Mouse (Mus musculus): Measurements from ENCODE around the gene Ptpn7. TPM values are rescaled to one million over a fixed set of nuclear protein-coding genes. Genes with fewer than 3 reads are reported as not detected.
"Not testable (repeated sequence)": the region's sequence is repeated elsewhere in the genome, so short reads cannot be mapped to it uniquely, and the experiment has no call there.

The Ptpn7 gene
- polyA plus RNA-seq, 2 experiments, result 3.1 to 3.6 TPM

GRCm38 (mm10) chr1:135189186-135189585 lies 56.7 kb downstream of the Ptpn7 start:
- no peaks in the 10 kb centered on the region for H3K9me3 ChIP-seq (ENCODE audit: control insufficient read depth, low read length)
- TF ChIP-seq POLR2A (IDR thresholded peaks at IDR 0.05; ENCODE audit: borderline replicate concordance, extremely low read depth, insufficient read depth, insufficient read length), result no peak
- H3K4me1 ChIP-seq (ENCODE audit: control insufficient read depth, insufficient read depth, low read length), result no peaks in the 10 kb centered on the region
- no peak overlapping the region for H3K4me3 ChIP-seq (replicated peaks; ENCODE audit: low read length)
- H3K4me2 ChIP-seq (replicated peaks; ENCODE audit: low read depth, low read length, severe bottlenecking), result no peak overlapping the region
- no peak overlapping the region for H3K27ac ChIP-seq (replicated peaks; ENCODE audit: low read depth, low read length)
- H3K36me3 ChIP-seq (ENCODE audit: control insufficient read depth, insufficient read depth, low read length), result no peaks in the 10 kb centered on the region
- ATAC-seq (ENCODE audit: low FRiP score, low read depth), result no peak
- no peak for DNase-seq (ENCODE audit: low spot score)
- no peak overlapping the region for H3K9ac ChIP-seq (ENCODE audit: low read depth, low read length, severe bottlenecking)
- 88% methylated on average over 4 of the region's 4 CpGs for WGBS
- H3K27me3 ChIP-seq (ENCODE audit: control insufficient read depth, insufficient read depth, low read length), result no peaks in the 10 kb centered on the region

GRCm38 (mm10) chr1:135194335-135194734 lies 61.8 kb downstream of the Ptpn7 start:
- H3K4me1 ChIP-seq (ENCODE audit: control insufficient read depth, insufficient read depth, low read length); H3K4me3 ChIP-seq (replicated peaks; ENCODE audit: low read length); H3K36me3 ChIP-seq (ENCODE audit: control insufficient read depth, insufficient read depth, low read length); H3K9ac ChIP-seq (ENCODE audit: low read depth, low read length, severe bottlenecking); H3K27me3 ChIP-seq (ENCODE audit: control insufficient read depth, insufficient read depth, low read length); H3K9me3 ChIP-seq (ENCODE audit: control insufficient read depth, low read length); DNase-seq (ENCODE audit: low spot score); H3K4me2 ChIP-seq (replicated peaks; ENCODE audit: low read depth, low read length, severe bottlenecking); ATAC-seq (ENCODE audit: low FRiP score, low read depth); H3K27ac ChIP-seq (replicated peaks; ENCODE audit: low read depth, low read length): not testable (repeated sequence)
- 48% methylated on average over 5 of the region's 5 CpGs for WGBS

Other genes with a start within 250 kb of the Ptpn7 start
- 10.9 and 11.4 TPM in 2 replicates for gene Ppp1r12b, start 176.8 kb upstream of the Ptpn7 start, polyA plus RNA-seq (2012; rRNA removed)
- gene Ppp1r12b, start 176.8 kb upstream of the Ptpn7 start, polyA plus RNA-seq (2014; fragmentation: Nextera tagmentation; extraction: Ambion mirVana), result 9.2 and 9.3 TPM in 2 replicates
- gene Ube2t, start 170.1 kb upstream of the Ptpn7 start, polyA plus RNA-seq (2012; rRNA removed), result 20.5 and 23.5 TPM in 2 replicates
- gene Ube2t, start 170.1 kb upstream of the Ptpn7 start, polyA plus RNA-seq (2014; fragmentation: Nextera tagmentation; extraction: Ambion mirVana), result 21.7 and 24.3 TPM in 2 replicates
- gene Lgr6, start 27.4 kb upstream of the Ptpn7 start, polyA plus RNA-seq (2012; rRNA removed), result 3.2 and 4.2 TPM in 2 replicates
- gene Lgr6, start 27.4 kb upstream of the Ptpn7 start, polyA plus RNA-seq (2014; fragmentation: Nextera tagmentation; extraction: Ambion mirVana), result 8.3 and 9.5 TPM in 2 replicates
- gene Arl8a, start 14.1 kb downstream of the Ptpn7 start, polyA plus RNA-seq (2012; rRNA removed), result 88.1 and 88.8 TPM in 2 replicates
- gene Arl8a, start 14.1 kb downstream of the Ptpn7 start, polyA plus RNA-seq (2014; fragmentation: Nextera tagmentation; extraction: Ambion mirVana), result 54.5 and 67.1 TPM in 2 replicates
- 0.08 and 0.13 TPM in 2 replicates for gene Gpr37l1, start 35.0 kb downstream of the Ptpn7 start, polyA plus RNA-seq (2012; rRNA removed)
- 0.14 TPM in 1 of 2 replicates, not detected in the other for gene Gpr37l1, start 35.0 kb downstream of the Ptpn7 start, polyA plus RNA-seq (2014; fragmentation: Nextera tagmentation; extraction: Ambion mirVana)
- gene Elf3, start 125.9 kb downstream of the Ptpn7 start, polyA plus RNA-seq (2012; rRNA removed), result 2.3 and 2.8 TPM in 2 replicates
- 4.5 and 6.4 TPM in 2 replicates for gene Elf3, start 125.9 kb downstream of the Ptpn7 start, polyA plus RNA-seq (2014; fragmentation: Nextera tagmentation; extraction: Ambion mirVana)
- gene Rnpep, start 151.4 kb downstream of the Ptpn7 start, polyA plus RNA-seq (2012; rRNA removed), result 39.4 and 39.6 TPM in 2 replicates
- gene Rnpep, start 151.4 kb downstream of the Ptpn7 start, polyA plus RNA-seq (2014; fragmentation: Nextera tagmentation; extraction: Ambion mirVana), result 77.0 and 82.4 TPM in 2 replicates
- gene Timm17a, start 181.1 kb downstream of the Ptpn7 start, polyA plus RNA-seq (2012; rRNA removed), result 51.7 and 56.1 TPM in 2 replicates
- 180 and 187 TPM in 2 replicates for gene Timm17a, start 181.1 kb downstream of the Ptpn7 start, polyA plus RNA-seq (2014; fragmentation: Nextera tagmentation; extraction: Ambion mirVana)
- 0.33 and 0.59 TPM in 2 replicates for gene Lmod1, start 192.1 kb downstream of the Ptpn7 start, polyA plus RNA-seq (2012; rRNA removed)
- 0.43 and 0.56 TPM in 2 replicates for gene Lmod1, start 192.1 kb downstream of the Ptpn7 start, polyA plus RNA-seq (2014; fragmentation: Nextera tagmentation; extraction: Ambion mirVana)
- 26.5 and 39.2 TPM in 2 replicates for gene Shisa4, start 242.5 kb downstream of the Ptpn7 start, polyA plus RNA-seq (2012; rRNA removed)
- 25.9 and 28.7 TPM in 2 replicates for gene Shisa4, start 242.5 kb downstream of the Ptpn7 start, polyA plus RNA-seq (2014; fragmentation: Nextera tagmentation; extraction: Ambion mirVana)